Mouse (Mus musculus): ENCODE measurements around the gene Tlr2. TPM values are rescaled to one million over a fixed set of nuclear protein-coding genes. Genes with fewer than 3 reads are reported as not detected.

Gene Tlr2
- polyA plus RNA-seq, 1 experiment from 2014 or later: 3.2 TPM

DNA sequence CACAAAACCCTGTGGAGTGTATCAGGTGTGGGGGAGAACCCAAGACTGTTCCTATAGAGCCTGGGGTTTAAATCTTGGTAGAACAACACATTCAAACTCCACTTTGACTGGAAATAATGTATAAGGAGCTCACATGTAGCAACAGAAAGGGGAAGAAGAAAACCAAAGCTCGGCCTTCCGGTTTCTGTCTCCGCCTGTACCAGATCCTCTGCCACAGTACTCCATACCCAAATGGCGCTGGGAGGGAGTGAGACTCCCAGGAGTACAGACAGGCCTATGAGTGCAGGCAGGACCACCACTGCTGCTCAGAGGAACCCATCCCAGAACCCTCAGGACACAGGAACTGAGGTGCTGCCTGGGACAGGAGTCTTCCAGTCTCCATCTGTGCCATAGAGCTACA lies 17.8 kb downstream of the Tlr2 start:
- Histone ChIP-seq H3K27ac (no peak overlapping the region), H3K4me2 (no peak overlapping the region), H3K9me3 (replicated peaks) (no peaks in the 10 kb centered on the region), H3K4me1 (no peaks in the 10 kb centered on the region), H3K4me3 (no peak overlapping the region), H3K9ac (no peak overlapping the region), H3K27me3 (replicated peaks) (no peaks in the 10 kb centered on the region), H3K36me3 (no peaks in the 10 kb centered on the region)
- no peak for ATAC-seq
- 79% methylated on average over 4 of the region's 4 CpGs for WGBS (ENCODE audit: insufficient replicate concordance)

DNA sequence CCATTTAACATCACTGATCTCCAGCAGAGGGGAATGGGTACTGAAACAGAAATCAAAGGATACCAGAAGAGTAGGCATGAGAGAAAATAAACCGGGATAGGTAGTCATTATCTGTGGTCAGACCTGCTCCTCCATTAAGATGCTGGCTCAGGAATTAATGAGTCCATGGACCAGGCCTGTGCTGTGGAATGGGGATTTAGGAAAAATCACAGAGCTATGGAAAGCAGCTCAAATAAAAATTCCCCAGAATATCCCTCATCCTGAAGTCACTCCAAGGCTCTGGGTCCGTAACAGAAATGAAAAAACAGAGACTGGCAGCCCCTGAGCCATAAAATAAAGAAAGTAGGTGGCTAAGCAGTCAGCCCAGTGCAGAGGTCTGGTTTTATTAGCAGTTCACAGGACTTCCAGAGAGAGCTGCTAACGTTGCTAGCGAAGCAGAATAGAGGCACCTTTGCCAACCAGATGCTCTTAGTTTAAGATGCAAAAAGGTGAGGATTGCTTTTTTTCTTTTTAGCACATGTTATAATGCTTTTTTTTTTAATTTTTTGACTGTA lies 25.1 kb downstream of the Tlr2 start:
- Histone ChIP-seq H3K4me3 (no peak overlapping the region), H3K9ac (no peak overlapping the region), H3K27me3 (replicated peaks) (no peaks in the 10 kb centered on the region), H3K27ac (no peak overlapping the region), H3K4me2 (no peak overlapping the region), H3K36me3 (no peaks in the 10 kb centered on the region), H3K9me3 (replicated peaks) (no peaks in the 10 kb centered on the region), H3K4me1 (no peaks in the 10 kb centered on the region)
- 67% methylated on average over 4 of the region's 4 CpGs for WGBS (ENCODE audit: insufficient replicate concordance)
- ATAC-seq: no peak

DNA sequence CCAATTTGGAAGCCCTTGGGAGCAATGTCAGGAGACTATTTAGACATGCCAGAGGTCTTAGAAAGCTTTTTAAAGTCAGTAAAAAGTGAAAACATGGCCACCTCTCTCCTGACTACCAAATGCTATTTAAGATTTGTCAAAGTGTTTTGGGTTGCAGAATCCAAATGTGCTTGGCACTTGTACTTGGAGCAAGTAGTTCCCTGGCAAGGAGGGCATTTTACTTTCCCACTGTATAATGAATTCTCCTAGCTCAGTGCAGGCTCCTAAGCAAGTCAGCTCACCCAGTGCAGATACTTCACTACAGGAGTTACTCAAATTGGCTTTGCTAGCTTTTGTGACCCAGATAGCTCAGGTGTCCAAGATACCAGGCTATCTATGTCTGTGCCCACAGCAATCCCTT lies 28.7 kb downstream of the Tlr2 start:
- no peak for ATAC-seq
- H3K36me3 ChIP-seq: no peaks in the 10 kb centered on the region
- H3K27me3 ChIP-seq (replicated peaks): no peaks in the 10 kb centered on the region
- no peak overlapping the region for H3K4me3 ChIP-seq
- H3K4me2 ChIP-seq: no peak overlapping the region
- no peak overlapping the region for H3K27ac ChIP-seq
- H3K9ac ChIP-seq: no peak overlapping the region
- H3K9me3 ChIP-seq (replicated peaks): no peaks in the 10 kb centered on the region
- H3K4me1 ChIP-seq: no peaks in the 10 kb centered on the region

DNA sequence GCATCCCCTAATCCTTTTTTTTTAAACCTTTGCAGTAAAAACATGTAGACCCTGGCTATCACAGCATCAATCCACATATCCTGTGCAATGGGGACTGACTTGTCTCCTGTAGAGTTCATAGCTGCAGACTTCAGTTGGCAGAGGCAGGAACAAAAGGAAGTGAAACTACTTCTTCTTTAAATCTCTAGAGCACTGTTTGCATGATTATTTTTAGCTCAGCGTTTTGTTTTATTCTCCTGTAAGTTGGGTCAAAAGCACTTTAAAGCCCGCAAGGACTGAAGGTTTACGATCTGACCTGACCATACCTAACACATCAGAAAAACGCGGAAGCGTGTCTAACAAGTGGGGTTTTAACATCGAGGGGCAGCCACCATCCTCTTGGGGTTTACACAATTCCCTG lies 29.6 kb downstream of the Tlr2 start:
- H3K27ac ChIP-seq: no peak overlapping the region
- H3K9me3 ChIP-seq (replicated peaks): no peaks in the 10 kb centered on the region
- no peaks in the 10 kb centered on the region for H3K36me3 ChIP-seq
- H3K9ac ChIP-seq: no peak overlapping the region
- no peak for ATAC-seq
- no peak overlapping the region for H3K4me3 ChIP-seq
- H3K27me3 ChIP-seq (replicated peaks): no peaks in the 10 kb centered on the region
- no peaks in the 10 kb centered on the region for H3K4me1 ChIP-seq
- no peak overlapping the region for H3K4me2 ChIP-seq
- WGBS (ENCODE audit: insufficient replicate concordance): 61% methylated on average over 7 of the region's 7 CpGs

DNA sequence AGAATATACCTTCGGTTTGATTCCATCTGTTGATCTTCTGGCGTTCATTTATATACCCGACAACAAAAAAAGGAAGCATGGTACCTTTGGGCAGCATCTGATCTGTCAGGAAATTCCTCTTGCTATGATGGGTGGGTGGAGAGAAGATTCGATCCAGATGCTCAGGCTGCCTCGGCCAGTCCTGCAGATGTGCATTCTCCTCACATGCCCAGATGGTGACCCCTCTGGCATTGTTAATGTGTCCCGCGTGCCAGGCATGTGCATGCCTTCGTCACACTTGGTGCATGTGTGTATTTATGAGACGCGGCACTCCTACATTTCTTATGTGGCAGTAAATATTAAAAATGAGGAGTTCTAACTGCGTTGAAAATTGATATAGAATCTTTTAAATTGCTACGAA lies 33.1 kb downstream of the Tlr2 start:
- Histone ChIP-seq H3K27ac (no peak overlapping the region), H3K36me3 (no peaks in the 10 kb centered on the region), H3K9me3 (replicated peaks) (no peaks in the 10 kb centered on the region), H3K9ac (no peak overlapping the region), H3K4me3 (no peak overlapping the region), H3K27me3 (replicated peaks) (no peaks in the 10 kb centered on the region), H3K4me1 (no peaks in the 10 kb centered on the region), H3K4me2 (no peak overlapping the region)
- WGBS (ENCODE audit: insufficient replicate concordance): 77% methylated on average over 12 of the region's 12 CpGs
- ATAC-seq: no peak

DNA sequence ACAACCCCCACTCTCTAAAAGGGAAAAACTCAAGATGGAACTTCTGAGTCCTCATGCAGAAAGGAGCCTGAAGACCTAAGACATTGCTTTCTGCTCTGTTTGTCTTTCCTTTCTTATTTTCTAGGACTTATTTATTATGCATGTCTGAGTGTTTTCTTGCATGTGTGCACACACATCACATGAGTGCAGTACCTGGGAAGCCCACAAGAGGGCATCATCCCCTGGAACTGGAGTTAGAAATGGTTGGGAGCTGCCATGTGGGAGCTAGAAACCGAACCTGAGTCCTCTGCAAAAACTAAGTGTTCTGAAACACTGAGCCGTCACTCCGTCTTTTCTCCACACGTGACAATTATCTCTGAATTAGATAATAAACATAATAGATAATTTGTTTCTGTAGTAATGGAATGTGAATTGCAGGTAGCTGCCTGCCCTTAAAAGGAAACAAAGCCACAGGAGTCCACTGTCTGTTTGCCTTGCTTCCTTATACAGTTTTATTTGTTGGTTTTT lies 39.9 kb downstream of the Tlr2 start:
- ATAC-seq: no peak
- Histone ChIP-seq H3K9ac (no peak overlapping the region), H3K4me2 (no peak overlapping the region), H3K9me3 (replicated peaks) (peaks cover 9% of the 10 kb centered on the region; the same call in 1 of the 2 replicates), H3K4me1 (no peaks in the 10 kb centered on the region), H3K27ac (no peak overlapping the region), H3K36me3 (no peaks in the 10 kb centered on the region), H3K27me3 (replicated peaks) (no peaks in the 10 kb centered on the region), H3K4me3 (no peak overlapping the region)
- WGBS (ENCODE audit: insufficient replicate concordance): 87% methylated on average over 4 of the region's 4 CpGs

DNA sequence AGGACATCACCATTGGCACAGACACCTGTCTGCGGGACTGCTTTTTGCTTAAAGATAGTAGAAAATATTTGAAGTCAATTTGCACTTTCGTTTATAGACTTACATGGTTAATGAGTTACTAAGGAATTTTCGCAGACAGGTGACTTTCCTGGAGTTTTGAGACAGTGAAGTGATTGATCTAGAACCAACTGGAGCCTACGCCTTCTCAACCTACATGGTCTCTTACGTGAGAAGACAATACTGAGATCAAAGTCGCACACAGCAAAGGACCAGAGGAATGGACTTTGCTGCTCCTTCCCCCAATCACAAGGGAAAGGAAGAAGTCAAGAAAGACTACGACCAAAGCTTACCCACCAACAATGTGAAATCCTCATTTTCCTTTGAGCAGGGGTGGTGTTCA lies 42.1 kb downstream of the Tlr2 start:
- Histone ChIP-seq H3K27ac (no peak overlapping the region), H3K4me3 (no peak overlapping the region), H3K9me3 (replicated peaks) (peaks cover 9% of the 10 kb centered on the region; the same call in 1 of the 2 replicates), H3K4me2 (no peak overlapping the region), H3K4me1 (no peaks in the 10 kb centered on the region), H3K36me3 (no peaks in the 10 kb centered on the region), H3K27me3 (replicated peaks) (no peaks in the 10 kb centered on the region), H3K9ac (no peak overlapping the region)
- no peak for ATAC-seq
- 75% methylated on average over 7 of the region's 7 CpGs for WGBS (ENCODE audit: insufficient replicate concordance)

DNA sequence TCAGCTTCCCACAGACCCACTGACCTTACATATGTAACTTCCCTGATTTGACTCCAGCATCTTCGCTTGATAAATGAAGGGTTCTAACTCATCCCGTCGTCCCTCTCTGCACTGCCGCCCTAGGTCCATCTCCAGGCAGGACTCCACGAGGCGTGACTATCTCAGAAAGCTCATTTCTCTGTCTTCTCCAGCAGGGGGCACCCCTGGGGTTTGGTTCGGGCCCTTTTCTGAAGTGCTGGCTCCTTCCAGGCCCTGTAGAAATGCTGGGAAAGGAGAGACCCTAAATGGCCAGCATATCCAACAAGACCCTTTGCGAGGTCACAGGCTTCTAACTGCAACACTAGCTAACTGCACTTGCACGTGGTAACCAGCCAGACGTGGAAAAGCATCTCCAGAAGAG lies 43.7 kb downstream of the Tlr2 start:
- peak; percentile 46 for ATAC-seq
- H3K9ac ChIP-seq: no peak overlapping the region
- no peak overlapping the region for H3K4me2 ChIP-seq
- H3K4me3 ChIP-seq: no peak overlapping the region
- WGBS (ENCODE audit: insufficient replicate concordance): 4% methylated on average over 10 of the region's 10 CpGs
- H3K27ac ChIP-seq: no peak overlapping the region
- H3K36me3 ChIP-seq: no peaks in the 10 kb centered on the region
- H3K4me1 ChIP-seq: no peaks in the 10 kb centered on the region
- peaks cover 9% of the 10 kb centered on the region; the same call in 1 of the 2 replicates for H3K9me3 ChIP-seq (replicated peaks)
- H3K27me3 ChIP-seq (replicated peaks): no peaks in the 10 kb centered on the region

DNA sequence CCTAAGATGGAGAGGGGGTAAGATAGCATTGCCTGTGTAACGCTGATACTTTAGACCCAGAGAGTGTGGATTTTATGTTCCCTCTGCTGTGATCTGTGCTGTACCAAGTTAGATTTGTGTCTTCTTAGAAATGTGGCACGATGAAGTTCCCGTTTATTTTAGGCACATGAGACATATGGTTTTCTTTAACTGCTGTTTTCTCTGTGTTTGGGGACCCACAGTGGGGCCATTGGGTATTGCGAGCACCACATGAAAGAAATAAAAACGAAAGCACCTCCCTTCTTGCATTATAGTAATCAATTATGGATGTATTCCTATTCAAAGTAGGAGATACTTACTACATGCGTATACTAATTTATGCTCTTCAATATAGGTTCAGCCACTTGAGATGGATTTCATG lies 44.5 kb downstream of the Tlr2 start:
- ATAC-seq: no peak
- WGBS (ENCODE audit: insufficient replicate concordance): 73% methylated on average over 6 of the region's 6 CpGs
- H3K27me3 ChIP-seq (replicated peaks): peaks cover 3% of the 10 kb centered on the region; the same call in 1 of the 2 replicates

DNA sequence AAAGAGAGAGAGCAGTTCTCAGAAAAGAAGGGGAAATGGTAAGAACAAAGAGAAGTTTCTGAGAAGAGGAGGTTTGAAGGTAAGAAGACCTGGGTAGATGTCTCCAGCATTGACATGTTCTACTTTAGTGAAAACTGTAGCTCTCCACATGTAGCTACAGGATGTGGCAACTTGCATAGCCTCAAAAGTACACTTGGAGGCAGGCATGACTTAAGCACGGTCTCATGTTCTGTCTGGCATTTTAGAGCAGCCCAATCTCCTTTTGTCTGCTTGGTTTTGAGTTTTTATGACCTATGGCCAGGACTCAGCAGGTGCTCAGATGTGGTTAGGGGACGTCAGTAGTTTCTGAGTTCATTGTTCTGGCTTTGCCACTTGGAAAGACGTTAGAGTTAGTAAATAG lies 50.1 kb downstream of the Tlr2 start:
- H3K4me3 ChIP-seq: no peak overlapping the region
- H3K36me3 ChIP-seq: no peaks in the 10 kb centered on the region
- H3K27ac ChIP-seq: no peak overlapping the region
- no peaks in the 10 kb centered on the region for H3K9me3 ChIP-seq (replicated peaks)
- H3K9ac ChIP-seq: no peak overlapping the region
- peaks cover 47% of the 10 kb centered on the region for H3K27me3 ChIP-seq (replicated peaks)
- H3K4me1 ChIP-seq: peaks cover 7% of the 10 kb centered on the region; the same call in 1 of the 2 replicates
- no peak for ATAC-seq
- WGBS (ENCODE audit: insufficient replicate concordance): 56% methylated on average over 3 of the region's 3 CpGs
- no peak overlapping the region for H3K4me2 ChIP-seq

More for the DNA sequence above, 44.5 kb downstream of the Tlr2 start:
- Histone ChIP-seq H3K9ac (no peak overlapping the region), H3K4me2 (no peak overlapping the region), H3K9me3 (replicated peaks) (peaks cover 5% of the 10 kb centered on the region; the same call in 1 of the 2 replicates), H3K36me3 (no peaks in the 10 kb centered on the region), H3K4me3 (no peak overlapping the region), H3K4me1 (no peaks in the 10 kb centered on the region), H3K27ac (no peak overlapping the region)

DNA sequence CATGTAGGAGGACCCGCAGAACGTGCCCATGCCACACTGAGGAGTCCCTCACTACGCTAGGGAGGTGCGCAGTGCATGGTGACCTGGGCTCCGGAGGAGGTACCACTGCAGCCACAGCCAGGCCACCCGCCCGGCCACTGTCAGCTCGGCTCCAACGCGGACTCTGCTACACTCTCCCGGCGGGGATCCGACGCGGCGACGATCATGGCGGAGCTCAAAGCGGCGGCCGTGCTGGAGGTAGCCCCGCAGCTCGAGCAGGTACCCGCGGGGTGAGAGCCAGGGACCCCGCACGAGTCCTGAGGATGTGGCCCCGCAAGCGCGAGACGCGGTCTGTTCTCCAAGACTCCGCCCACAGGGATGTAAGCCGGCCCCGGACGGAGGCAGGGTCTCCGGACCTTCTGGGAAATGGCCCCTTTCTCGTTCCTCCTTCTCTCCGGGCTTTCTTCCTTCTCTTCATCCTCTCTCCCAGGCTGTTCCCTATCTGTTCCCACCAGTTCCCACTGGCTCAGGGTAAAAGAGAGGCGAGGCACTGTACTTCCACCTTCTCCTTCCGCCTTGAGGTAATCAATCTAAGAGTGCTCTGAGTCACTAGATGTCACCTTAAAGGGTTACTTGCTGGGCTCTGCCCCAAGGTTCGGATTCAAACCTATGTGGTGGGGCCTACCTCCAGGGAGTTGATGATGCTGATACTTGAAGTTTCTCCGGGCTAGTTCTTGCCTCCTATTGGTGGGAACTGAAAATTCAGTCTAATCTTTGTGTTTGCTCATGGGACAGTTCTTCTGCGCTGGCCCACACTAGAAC lies 51.7 kb downstream of the Tlr2 start:
- Histone ChIP-seq H3K27me3 (replicated peaks) (peaks cover 47% of the 10 kb centered on the region), H3K4me3 (peak overlapping the region; percentile 54), H3K9ac (0 out of 2 replicates have a peak overlapping the region, but pooled peaks have one; percentile 12), H3K9me3 (replicated peaks) (no peaks in the 10 kb centered on the region), H3K27ac (no peak overlapping the region), H3K36me3 (no peaks in the 10 kb centered on the region), H3K4me2 (peak overlapping the region; percentile 72), H3K4me1 (peaks cover 7% of the 10 kb centered on the region; the same call in 1 of the 2 replicates)
- ATAC-seq: no peak
- WGBS (ENCODE audit: insufficient replicate concordance): 2% methylated on average over 44 of the region's 44 CpGs

DNA sequence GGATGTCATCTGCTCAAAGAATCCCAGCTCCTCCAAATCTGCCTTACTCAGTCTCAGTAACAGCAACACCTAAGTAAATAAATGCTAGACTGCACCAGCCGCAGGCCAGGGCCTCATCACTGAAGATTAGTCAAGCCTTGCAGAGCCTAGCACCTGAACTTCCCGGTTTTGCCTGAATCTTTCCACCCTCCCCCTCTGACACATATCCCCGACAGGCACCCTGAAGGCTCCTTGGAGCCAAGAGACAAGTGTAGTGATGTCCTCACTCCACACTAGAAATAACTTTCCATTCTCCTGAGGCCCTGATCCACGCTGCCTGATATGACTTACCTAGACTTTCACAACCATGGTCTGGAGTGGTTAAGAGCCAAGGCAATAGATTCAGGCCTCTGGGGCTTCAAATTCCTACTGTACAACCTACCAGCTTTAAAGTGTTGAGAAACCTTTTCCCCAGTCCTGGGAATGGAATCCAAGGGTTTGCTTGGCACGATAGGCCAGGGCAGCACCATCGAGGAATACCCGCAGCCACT lies 53.7 kb downstream of the Tlr2 start:
- Histone ChIP-seq H3K4me3 (no peak overlapping the region), H3K36me3 (no peaks in the 10 kb centered on the region), H3K4me2 (no peak overlapping the region), H3K9ac (no peak overlapping the region), H3K4me1 (peaks cover 7% of the 10 kb centered on the region; the same call in 1 of the 2 replicates), H3K27ac (no peak overlapping the region), H3K9me3 (replicated peaks) (no peaks in the 10 kb centered on the region), H3K27me3 (replicated peaks) (peaks cover 47% of the 10 kb centered on the region)
- no peak for ATAC-seq
- WGBS (ENCODE audit: insufficient replicate concordance): 75% methylated on average over 7 of the region's 7 CpGs
